Mouse (Mus musculus) testis, postnatal 10 days (tissue): ENCODE results near the gene Lyzl4.

ENCODE experiments used
- DNase-seq: peaks from one replicate; pipeline ENCODE4 v3.0.0; 2021; ENCODE audit warnings: low spot score

Lyzl4 gene

GRCm38 (mm10) chr9:121647026-121647425 is 5.1 kb upstream of the Lyzl4 start:
- no peak for DNase-seq

DNA sequence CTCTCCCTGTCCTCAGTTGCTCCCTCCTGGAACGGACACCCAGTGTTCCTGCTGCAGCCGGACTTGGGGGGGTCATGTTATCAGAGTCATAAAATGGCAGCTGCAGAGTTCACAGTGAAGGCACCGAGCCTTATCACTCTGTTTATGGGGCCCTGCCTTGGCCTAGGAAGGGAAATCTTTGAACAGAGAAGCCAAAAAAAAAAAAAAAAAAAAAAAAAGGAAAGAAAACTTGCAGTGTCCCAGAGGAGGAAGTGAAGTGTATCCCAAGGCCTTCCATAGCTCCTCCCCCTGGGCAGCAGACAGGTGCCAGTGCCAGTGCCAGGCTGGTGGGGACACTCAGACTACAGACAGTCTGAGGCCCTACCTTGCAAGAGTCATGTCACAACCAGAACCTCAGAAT is 3.0 kb upstream of the Lyzl4 start:
- no peak for DNase-seq

DNA sequence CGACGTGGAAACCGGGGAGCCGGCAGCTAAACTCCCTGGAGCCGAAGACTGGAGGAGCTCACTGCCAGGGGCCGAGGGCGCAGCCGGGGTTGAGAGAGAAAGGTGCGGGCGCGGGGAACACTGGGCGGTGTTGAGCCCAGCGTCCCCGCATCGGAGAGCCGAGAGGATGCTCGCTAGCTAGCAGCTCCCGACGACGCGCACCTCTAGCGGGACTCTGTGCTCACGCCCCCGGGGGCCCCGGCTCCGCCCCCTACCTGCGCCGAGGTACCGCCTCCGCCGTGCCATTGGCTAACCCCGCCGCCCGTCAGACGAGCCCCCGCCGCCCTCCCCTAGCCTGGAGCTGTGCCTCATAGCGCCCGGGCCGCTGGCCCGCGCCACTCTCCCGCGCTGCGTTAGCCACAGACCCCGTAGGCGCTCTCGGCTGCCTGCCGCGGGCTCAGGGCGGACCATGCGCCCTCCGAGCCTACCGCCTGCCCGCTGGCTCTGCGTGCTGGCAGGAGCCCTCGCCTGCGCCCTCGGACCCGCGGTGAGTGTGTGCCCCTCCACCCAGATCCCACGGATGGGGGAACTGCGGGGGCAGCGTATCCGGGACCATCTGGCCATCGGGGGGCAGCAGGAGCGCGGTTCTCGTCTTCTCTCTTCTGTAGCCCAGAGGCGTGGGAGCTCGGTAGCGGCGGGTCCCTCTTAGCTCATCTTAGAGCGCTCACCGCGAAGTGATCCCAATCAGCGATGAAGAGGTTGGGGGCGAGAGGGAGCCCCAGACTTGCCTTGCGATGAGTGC is 695 bp upstream of the Lyzl4 start, which contains the start of gene Vipr1:
Gene Vipr1 (plus strand): TSS at position 316 of the 781 bp plus-strand sequence.
- peak; percentile 75 for DNase-seq

- peak; percentile 58 for DNase-seq
Measured at GRCm38 (mm10) chr9:121641235-121641915, 521 bp downstream of the Lyzl4 start.

DNA sequence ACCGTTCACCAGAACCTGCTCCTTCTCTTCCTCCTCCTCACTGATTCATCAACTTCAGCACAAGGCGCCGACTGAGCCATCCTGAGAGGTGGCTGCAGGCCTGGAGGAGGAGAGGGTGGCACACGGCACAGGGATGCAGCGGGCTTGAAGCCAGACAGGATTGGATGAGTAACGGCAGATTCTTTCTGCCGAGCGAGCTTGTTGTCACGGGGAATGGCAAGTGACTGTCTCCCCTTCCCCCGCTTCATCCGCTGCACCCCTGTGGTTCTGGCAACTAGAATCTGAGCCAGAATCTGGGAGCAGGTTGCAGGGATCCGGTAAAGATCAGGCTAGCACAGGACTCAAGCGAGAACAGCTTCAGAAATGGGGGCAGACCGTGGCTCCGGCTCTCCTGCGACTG is 2.1 kb downstream of the Lyzl4 start:
- DNase-seq = no peak

DNA sequence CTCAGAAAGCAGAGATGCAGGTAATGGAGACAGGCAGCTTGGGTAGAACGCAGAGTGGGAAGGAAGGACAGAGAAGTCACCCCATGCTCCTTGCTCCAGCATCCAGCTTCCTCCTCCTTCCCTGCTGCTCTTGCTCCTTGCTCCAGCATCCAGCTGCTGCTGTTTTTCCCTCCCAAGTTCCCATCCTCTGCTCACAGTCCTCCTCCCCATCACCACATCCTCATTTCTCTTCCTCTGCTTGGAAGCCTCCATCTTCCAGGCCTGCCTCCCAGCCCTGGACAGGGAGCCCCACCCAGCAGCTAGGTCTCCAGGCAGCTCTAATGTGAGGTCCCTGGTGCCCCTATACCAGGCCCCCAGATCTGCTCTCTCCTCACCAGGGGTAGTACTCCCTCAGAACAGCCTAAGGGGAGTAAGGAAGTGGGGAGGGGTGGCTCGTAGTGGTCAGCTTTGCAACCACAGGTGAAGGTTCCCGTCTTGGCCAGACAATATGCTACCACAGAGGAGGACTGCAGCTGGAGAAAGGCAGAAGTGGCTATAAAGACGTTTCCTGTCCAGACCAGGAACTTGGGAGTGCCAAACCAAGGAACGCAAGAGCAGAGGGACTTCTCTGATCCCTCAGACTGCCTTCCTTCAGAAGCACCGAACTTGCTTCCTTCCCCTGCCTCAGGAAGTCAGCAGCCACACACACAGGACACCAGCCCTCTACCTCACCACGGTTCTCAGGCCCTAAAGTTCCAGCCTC is 5.9 kb downstream of the Lyzl4 start:
- no peak for DNase-seq

GRCm38 (mm10) chr9:121633306-121633705 is 8.6 kb downstream of the Lyzl4 start:
- DNase-seq = no peak

DNA sequence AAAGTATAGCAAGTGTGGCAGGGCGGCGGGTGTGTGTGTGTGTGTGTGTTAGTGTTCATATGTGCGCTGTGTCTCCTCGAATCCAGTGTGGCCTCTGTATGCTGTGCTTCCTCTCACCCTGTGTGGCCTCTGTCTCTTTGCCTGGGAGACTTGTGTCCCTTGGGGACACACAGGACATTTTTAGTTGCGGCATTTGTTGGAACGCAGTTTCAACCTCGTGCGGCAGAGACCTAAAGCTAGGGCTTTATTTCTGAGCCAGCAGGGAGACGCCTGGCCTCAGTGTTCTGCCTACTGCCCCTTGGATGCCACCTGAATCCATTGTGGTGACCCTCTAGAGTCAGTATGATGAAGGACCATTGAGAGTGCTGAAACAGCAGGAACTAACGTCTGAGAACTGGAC is 9.0 kb downstream of the Lyzl4 start:
- DNase-seq = no peak

DNA sequence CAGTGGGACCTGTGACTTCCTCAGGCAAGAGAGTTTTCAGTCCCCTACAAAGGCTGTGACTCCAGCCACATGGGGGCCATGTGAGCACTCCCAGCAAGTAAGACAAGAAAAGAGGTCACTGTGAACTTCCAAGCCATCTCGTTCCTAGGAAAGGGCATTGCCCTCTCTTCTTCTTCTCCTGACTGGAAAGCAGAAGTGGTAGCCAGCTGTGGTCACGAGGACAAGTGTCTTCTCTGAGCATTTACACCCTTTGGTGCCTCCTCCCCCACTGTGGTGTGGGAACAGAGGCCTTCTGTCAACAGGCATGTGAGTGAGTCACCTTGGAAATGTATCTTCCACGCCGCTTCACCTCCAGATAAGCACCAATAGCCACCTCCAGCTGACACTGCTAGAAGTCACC is 9.9 kb downstream of the Lyzl4 start:
- no peak for DNase-seq

GRCm38 (mm10) chr9:121630627-121631026 is 11.3 kb downstream of the Lyzl4 start:
- no peak for DNase-seq

- no peak for DNase-seq
Measured at GRCm38 (mm10) chr9:121624920-121625319, 17.0 kb downstream of the Lyzl4 start.

GRCm38 (mm10) chr9:121623235-121623634 is 18.7 kb downstream of the Lyzl4 start:
- no peak for DNase-seq

DNA sequence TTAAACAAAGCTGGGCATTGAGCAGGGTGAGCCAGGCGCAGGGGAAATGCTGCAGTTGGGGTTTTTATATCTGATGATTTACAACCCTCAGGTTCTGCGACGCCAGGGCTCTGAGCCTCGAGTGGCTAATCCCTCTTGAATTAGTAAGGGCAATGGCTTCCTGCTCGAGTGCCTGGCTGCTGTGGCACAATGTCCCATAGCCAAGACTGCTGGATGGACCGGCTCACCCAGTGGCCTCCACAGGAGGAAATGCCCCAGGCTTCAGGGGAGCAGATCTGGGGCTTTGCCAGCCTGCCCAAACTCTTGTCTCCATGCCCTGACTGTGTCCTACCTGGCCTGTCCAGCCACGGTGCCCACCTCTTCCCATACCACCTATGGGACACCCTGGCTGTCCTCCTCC is 22.5 kb downstream of the Lyzl4 start:
- no peak for DNase-seq

DNA sequence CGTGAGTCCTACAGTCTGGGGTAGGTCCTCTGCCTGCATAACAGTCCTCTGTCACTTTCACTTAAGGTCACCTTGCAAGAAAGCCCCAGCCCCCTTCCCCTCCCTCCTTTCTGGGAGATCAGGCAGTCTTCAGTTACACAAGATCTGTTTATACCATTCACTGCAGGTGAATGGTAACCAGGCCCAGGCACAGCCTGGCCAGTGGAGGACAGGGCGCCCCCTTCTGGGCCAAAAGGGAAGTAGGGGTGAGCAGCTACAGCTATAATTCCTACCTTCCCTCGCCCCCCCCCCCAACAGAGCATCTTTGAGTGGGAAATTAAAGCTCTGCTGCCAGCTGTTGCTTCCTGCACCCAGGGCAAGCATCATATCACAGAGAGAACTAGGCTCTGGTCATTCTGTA is 25.4 kb downstream of the Lyzl4 start:
- DNase-seq = peak; percentile 64

- DNase-seq = no peak
Measured at GRCm38 (mm10) chr9:121614241-121614757, 27.6 kb downstream of the Lyzl4 start.

GRCm38 (mm10) chr9:121613192-121613591 is 28.7 kb downstream of the Lyzl4 start:
- DNase-seq = no peak

GRCm38 (mm10) chr9:121609381-121609780 is 32.5 kb downstream of the Lyzl4 start:
- no peak for DNase-seq

DNA sequence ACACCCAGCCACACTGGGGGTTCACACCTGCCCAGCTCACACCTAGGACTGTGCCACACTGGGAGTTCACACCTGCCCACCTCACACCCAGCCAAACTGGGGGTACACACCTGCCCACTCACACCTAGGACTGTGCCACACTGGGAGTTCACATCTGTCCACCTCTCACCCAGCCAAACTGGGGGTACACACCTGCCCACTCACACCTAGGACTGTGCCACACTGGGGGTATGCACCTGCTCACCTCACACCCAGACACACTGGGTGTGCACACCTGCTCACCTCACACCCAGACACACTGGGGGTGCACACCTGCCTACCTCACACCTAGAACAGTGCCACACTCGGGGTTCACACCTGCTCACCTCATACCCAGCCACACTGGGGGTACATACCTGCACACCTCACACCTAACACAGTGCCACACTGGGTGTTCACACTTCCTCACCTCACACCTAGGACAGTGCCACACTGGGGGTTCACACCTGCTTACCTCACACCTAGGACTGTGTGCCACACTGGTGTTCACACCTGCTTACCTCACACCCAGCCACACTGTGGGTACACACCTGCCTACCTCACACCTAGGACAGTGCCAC is 35.3 kb downstream of the Lyzl4 start:
- no peak for DNase-seq

DNA sequence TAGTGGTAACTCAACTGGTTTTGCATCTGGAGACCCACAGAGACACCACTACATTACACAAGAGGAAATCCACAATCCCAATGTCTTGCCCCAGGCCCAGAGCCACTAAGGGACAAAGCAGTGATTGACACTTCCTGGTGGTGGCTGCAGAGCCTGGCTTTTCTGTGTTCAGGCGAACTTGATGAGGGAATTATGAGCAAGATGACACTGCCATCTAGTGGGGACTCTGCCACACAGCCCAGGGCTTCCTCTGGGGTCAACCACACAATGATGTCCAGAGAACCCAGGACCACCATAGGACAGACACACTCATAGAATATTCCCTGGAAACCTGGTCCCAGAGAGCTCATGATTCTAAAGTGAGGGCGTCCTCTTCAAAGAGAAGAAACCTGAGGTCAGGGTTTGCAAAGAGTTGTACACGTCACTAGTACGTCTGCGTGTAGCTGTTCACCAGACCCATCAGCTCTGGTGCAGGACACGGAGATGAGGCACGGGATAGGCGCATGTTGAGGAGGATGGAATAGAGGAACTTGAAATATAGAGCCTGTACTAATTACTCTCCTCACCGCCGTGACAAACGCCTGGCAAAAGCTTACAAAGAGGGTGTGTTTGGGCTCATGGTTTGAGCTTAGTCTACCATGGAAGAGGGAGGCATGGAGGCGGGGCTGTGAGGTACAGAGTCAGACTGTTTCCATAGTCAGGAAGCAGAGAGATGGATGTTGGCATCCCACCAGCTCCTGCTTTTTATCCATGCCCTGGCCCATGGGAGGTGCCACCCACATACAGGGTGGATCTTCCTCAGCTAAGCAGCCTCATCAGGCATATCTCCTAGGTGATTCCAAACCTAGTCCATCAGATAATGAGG is 36.2 kb downstream of the Lyzl4 start:
- peak; percentile 81 for DNase-seq

GRCm38 (mm10) chr9:121602381-121602780 is 39.5 kb downstream of the Lyzl4 start:
- peak; percentile 57 for DNase-seq

DNA sequence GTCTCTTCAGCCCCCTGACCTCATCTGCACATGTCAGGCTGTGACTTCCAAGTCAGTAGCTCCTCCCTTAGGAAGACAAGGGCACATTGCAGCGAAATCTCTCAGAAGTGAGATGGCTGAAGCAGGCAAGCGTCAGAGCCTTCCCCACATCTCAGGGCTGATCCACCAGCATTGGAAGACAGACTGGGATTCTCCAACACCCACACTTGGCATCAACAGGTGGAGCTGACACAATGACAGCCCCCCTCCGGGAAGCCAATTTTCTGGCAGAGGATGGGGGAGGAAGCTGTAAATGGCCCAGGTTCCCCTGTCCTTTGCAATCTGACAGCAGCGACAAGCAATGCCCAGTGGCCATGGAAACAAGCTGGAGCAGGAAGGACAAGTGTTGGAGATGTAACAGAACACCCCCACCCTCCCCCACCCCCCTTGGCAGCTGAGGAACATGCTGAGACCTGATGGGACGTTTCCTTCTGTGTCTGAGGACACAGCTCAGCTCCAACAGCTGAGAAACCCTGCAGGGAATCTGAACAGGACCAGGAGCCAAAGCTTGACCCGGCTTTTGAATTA is 41.0 kb downstream of the Lyzl4 start:
- DNase-seq = no peak
